8 mouse cellular contexts compared by ENCODE assay signal in genomic region chr11:75279013-75279341, GRCm38 (mm10).
A peak's percentile ranks its signal among the peaks of the same experiment; 100 is the strongest.
DNase-seq lines count a peak whose midpoint lies in the region; ATAC-seq lines count a peak whose summit lies in the region.

No protein-coding gene starts in this region.

- no peak overlapping the region for H3K27ac ChIP-seq in kidney, embryonic 14.5 days (ENCODE audit: low read depth, low read length)
- H3K27ac ChIP-seq in embryonic facial prominence, embryonic 11.5 days (replicated peaks; ENCODE audit: low read depth, low read length): no peak overlapping the region
- H3K27ac ChIP-seq in hindbrain, embryonic 16.5 days (ENCODE audit: low read depth, low read length): 0 out of 2 replicates have a peak overlapping the region, but pooled peaks have one; percentile 29
- peak overlapping the region; percentile 3; the same call in 1 of the 2 replicates for H3K27ac ChIP-seq in midbrain, embryonic 14.5 days (replicated peaks; ENCODE audit: low read depth, low read length)

- H3K4me3 ChIP-seq in kidney, embryonic 14.5 days (ENCODE audit: low read length): peak overlapping the region; percentile 21; the same call in 1 of the 2 replicates
- H3K4me3 ChIP-seq in embryonic facial prominence, embryonic 11.5 days (ENCODE audit: low read depth, low read length): no peak overlapping the region
- H3K4me3 ChIP-seq in hindbrain, embryonic 16.5 days (ENCODE audit: low read length): peak overlapping the region; percentile 11; the same call in 1 of the 2 replicates
- H3K4me3 ChIP-seq in midbrain, embryonic 14.5 days (replicated peaks; ENCODE audit: low read depth, low read length): no peak overlapping the region

- H3K9ac ChIP-seq in kidney, embryonic 14.5 days (ENCODE audit: low read depth, low read length): peak overlapping the region; percentile 2; the same call in 1 of the 2 replicates
- no peak overlapping the region; the same call in 1 of the 2 replicates for H3K9ac ChIP-seq in embryonic facial prominence, embryonic 11.5 days (replicated peaks; ENCODE audit: low read length)
- H3K9ac ChIP-seq in hindbrain, embryonic 16.5 days (ENCODE audit: low read depth, low read length): peak overlapping the region; percentile 45
- H3K9ac ChIP-seq in midbrain, embryonic 14.5 days (replicated peaks; ENCODE audit: low read length): no peak overlapping the region; the same call in 1 of the 2 replicates

- H3K27me3 ChIP-seq in kidney, embryonic 14.5 days (ENCODE audit: control insufficient read depth, insufficient read depth, low read length): peaks cover 20% of the 10 kb centered on the region
- H3K27me3 ChIP-seq in embryonic facial prominence, embryonic 11.5 days (ENCODE audit: control insufficient read depth, insufficient read depth, low read length): peaks cover 21% of the 10 kb centered on the region
- no peaks in the 10 kb centered on the region for H3K27me3 ChIP-seq in hindbrain, embryonic 16.5 days (replicated peaks; ENCODE audit: control insufficient read depth, insufficient read depth, low read length)
- peaks cover 8% of the 10 kb centered on the region; the same call in 1 of the 2 replicates for H3K27me3 ChIP-seq in midbrain, embryonic 14.5 days (ENCODE audit: control insufficient read depth, insufficient read depth, low read length)

- no peak for DNase-seq in kidney, adult 18-20 months
- no peak for DNase-seq in embryonic facial prominence, embryonic 11.5 days (ENCODE audit: low spot score)
- no peak for DNase-seq in midbrain, embryonic 14.5 days
- DNase-seq in adrenal gland, postnatal 14 days: no peak
- DNase-seq in cerebellum, adult 11-12 months: no peak
- no peak for DNase-seq in layer of hippocampus, adult 9-11 months

- no peaks in the 10 kb centered on the region for H3K36me3 ChIP-seq in kidney, embryonic 14.5 days (ENCODE audit: control insufficient read depth, insufficient read depth, low read length)
- H3K36me3 ChIP-seq in embryonic facial prominence, embryonic 11.5 days (replicated peaks; ENCODE audit: control insufficient read depth, insufficient read depth, low read depth, low read length): no peaks in the 10 kb centered on the region
- H3K36me3 ChIP-seq in hindbrain, embryonic 16.5 days (ENCODE audit: control insufficient read depth, insufficient read depth, low read length): no peaks in the 10 kb centered on the region
- no peaks in the 10 kb centered on the region for H3K36me3 ChIP-seq in midbrain, embryonic 14.5 days (ENCODE audit: control insufficient read depth, insufficient read depth, low read length)

- H3K9me3 ChIP-seq in kidney, embryonic 14.5 days (ENCODE audit: control insufficient read depth, low read length): no peaks in the 10 kb centered on the region
- no peaks in the 10 kb centered on the region for H3K9me3 ChIP-seq in embryonic facial prominence, embryonic 11.5 days (replicated peaks; ENCODE audit: control insufficient read depth, low read length)
- H3K9me3 ChIP-seq in hindbrain, embryonic 16.5 days (ENCODE audit: control insufficient read depth, low read length): no peaks in the 10 kb centered on the region
- H3K9me3 ChIP-seq in midbrain, embryonic 14.5 days (ENCODE audit: control insufficient read depth, low read length): no peaks in the 10 kb centered on the region

- H3K4me2 ChIP-seq in kidney, embryonic 14.5 days (replicated peaks; ENCODE audit: low read depth, low read length): peak overlapping the region; percentile 46
- H3K4me2 ChIP-seq in embryonic facial prominence, embryonic 11.5 days (ENCODE audit: low read depth, low read length): peak overlapping the region; percentile 40
- H3K4me2 ChIP-seq in hindbrain, embryonic 16.5 days (ENCODE audit: low read length): peak overlapping the region; percentile 44
- H3K4me2 ChIP-seq in midbrain, embryonic 14.5 days (ENCODE audit: low read length): peak overlapping the region; percentile 39

- peaks cover 30% of the 10 kb centered on the region for H3K4me1 ChIP-seq in kidney, embryonic 14.5 days (ENCODE audit: control insufficient read depth, insufficient read depth, low read length)
- peaks cover 24% of the 10 kb centered on the region for H3K4me1 ChIP-seq in embryonic facial prominence, embryonic 11.5 days (ENCODE audit: control insufficient read depth, insufficient read depth, low read length)
- peaks cover 47% of the 10 kb centered on the region for H3K4me1 ChIP-seq in hindbrain, embryonic 16.5 days (ENCODE audit: control insufficient read depth, insufficient read depth, low read depth, low read length)
- H3K4me1 ChIP-seq in midbrain, embryonic 14.5 days (ENCODE audit: control insufficient read depth, insufficient read depth, low read length): peaks cover 60% of the 10 kb centered on the region

- 15% methylated on average over 4 of the region's 4 CpGs for WGBS in kidney, embryonic 14.5 days
- WGBS in embryonic facial prominence, embryonic 11.5 days: 14% methylated on average over 4 of the region's 4 CpGs
- whole genome bisulfite sequencing in hindbrain, embryonic 16.5 days: 15% methylated on average over 4 of the region's 4 CpGs
- 12% methylated on average over 4 of the region's 4 CpGs for WGBS in midbrain, embryonic 14.5 days

- no peak for ATAC-seq in kidney, embryonic 14.5 days (ENCODE audit: low FRiP score, low TSS enrichment)
- no peak for ATAC-seq in embryonic facial prominence, embryonic 11.5 days (replicated peaks; ENCODE audit: insufficient number of reproducible peaks, low FRiP score, low TSS enrichment, low read depth)
- no peak for ATAC-seq in hindbrain, embryonic 16.5 days
- no peak for ATAC-seq in midbrain, embryonic 14.5 days (ENCODE audit: low FRiP score, low TSS enrichment)

Comparison
In these comparisons a context has a peak if more than half of its experiments do, and no peak if none do; other contexts are left out.
1. H3K27ac ChIP-seq: peak in hindbrain, embryonic 16.5 days (single experiment) and midbrain, embryonic 14.5 days (single experiment); none in kidney, embryonic 14.5 days (single experiment) and embryonic facial prominence, embryonic 11.5 days (single experiment).
2. H3K4me3 ChIP-seq: peak in kidney, embryonic 14.5 days (single experiment) and hindbrain, embryonic 16.5 days (single experiment); none in embryonic facial prominence, embryonic 11.5 days (single experiment) and midbrain, embryonic 14.5 days (single experiment).
3. H3K9ac ChIP-seq: peak in kidney, embryonic 14.5 days (single experiment) and hindbrain, embryonic 16.5 days (single experiment); none in embryonic facial prominence, embryonic 11.5 days (single experiment) and midbrain, embryonic 14.5 days (single experiment).
4. Peak in every context shown above with its lines, with median percentiles within 50 percentile points of each other: H3K4me2 ChIP-seq.